Mouse (Mus musculus): Measurements from ENCODE around the gene Krtap3-3. TPM values are rescaled to one million over a fixed set of nuclear protein-coding genes. Genes with fewer than 3 reads are reported as not detected.

The Krtap3-3 gene
- polyA plus RNA-seq, 3 experiments from 2014 or later, result not detected

Other genes starting within 250 kb of the Krtap3-3 start
- not detected for gene Krt25, start 227.9 kb downstream of the Krtap3-3 start, polyA plus RNA-seq (2017; shearing (Covaris generic))
- gene Krt26, start 212.9 kb downstream of the Krtap3-3 start, polyA plus RNA-seq (2017; shearing (Covaris generic)), result not detected
- not detected for gene Krt27, start 199.8 kb downstream of the Krtap3-3 start, polyA plus RNA-seq (2017; shearing (Covaris generic))
- gene Krt28, start 176.0 kb downstream of the Krtap3-3 start, polyA plus RNA-seq (2017; shearing (Covaris generic)), result not detected
- gene Krt10, start 161.5 kb downstream of the Krtap3-3 start, polyA plus RNA-seq (2017; shearing (Covaris generic)), result 10 to 100 TPM in 1 of 3 experiments, 1 to 10 TPM in 2; 4.5 to 13.5 (median 7.3) TPM
- gene Krt12, start 128.6 kb downstream of the Krtap3-3 start, polyA plus RNA-seq (2017; shearing (Covaris generic)), result not detected
- gene Krt20, start 112.7 kb downstream of the Krtap3-3 start, polyA plus RNA-seq (2017; shearing (Covaris generic)), result not detected
- gene Krt23, start 57.7 kb downstream of the Krtap3-3 start, polyA plus RNA-seq (2017; shearing (Covaris generic)), result not detected
- not detected for gene Krt39, start 29.5 kb downstream of the Krtap3-3 start, polyA plus RNA-seq (2017; shearing (Covaris generic))
- not detected for gene Krt40, start 7.7 kb downstream of the Krtap3-3 start, polyA plus RNA-seq (2017; shearing (Covaris generic))
- not detected for gene Krtap3-2, start 6.0 kb upstream of the Krtap3-3 start, polyA plus RNA-seq (2017; shearing (Covaris generic))
- not detected for gene Gm11939, start 8.6 kb upstream of the Krtap3-3 start, polyA plus RNA-seq (2017; shearing (Covaris generic))
- not detected for gene Krtap3-1, start 15.8 kb upstream of the Krtap3-3 start, polyA plus RNA-seq (2017; shearing (Covaris generic))
- not detected for gene Krtap1-5, start 30.2 kb upstream of the Krtap3-3 start, polyA plus RNA-seq (2017; shearing (Covaris generic))
- gene Krtap1-4, start 32.8 kb upstream of the Krtap3-3 start, polyA plus RNA-seq (2017; shearing (Covaris generic)), result not detected
- gene Krtap1-3, start 40.5 kb upstream of the Krtap3-3 start, polyA plus RNA-seq (2017; shearing (Covaris generic)), result not detected
- gene Krtap9-3, start 47.2 kb upstream of the Krtap3-3 start, polyA plus RNA-seq (2017; shearing (Covaris generic)), result not detected
- not detected for gene Gm11938, start 52.4 kb upstream of the Krtap3-3 start, polyA plus RNA-seq (2017; shearing (Covaris generic))
- not detected for gene Gm11937, start 59.3 kb upstream of the Krtap3-3 start, polyA plus RNA-seq (2017; shearing (Covaris generic))
- gene Krtap2-4, start 64.0 kb upstream of the Krtap3-3 start, polyA plus RNA-seq (2017; shearing (Covaris generic)), result not detected
- not detected for gene Gm11562, start 69.6 kb upstream of the Krtap3-3 start, polyA plus RNA-seq (2017; shearing (Covaris generic))
- not detected for gene Krtap4-1, start 77.4 kb upstream of the Krtap3-3 start, polyA plus RNA-seq (2017; shearing (Covaris generic))
- gene Krtap4-2, start 84.2 kb upstream of the Krtap3-3 start, polyA plus RNA-seq (2017; shearing (Covaris generic)), result not detected
- not detected for gene Krtap4-7, start 93.2 kb upstream of the Krtap3-3 start, polyA plus RNA-seq (2017; shearing (Covaris generic))
- gene Gm11555, start 99.4 kb upstream of the Krtap3-3 start, polyA plus RNA-seq (2017; shearing (Covaris generic)), result not detected
- gene Gm11563, start 108.1 kb upstream of the Krtap3-3 start, polyA plus RNA-seq (2017; shearing (Covaris generic)), result not detected
- gene Krtap4-6, start 115.1 kb upstream of the Krtap3-3 start, polyA plus RNA-seq (2017; shearing (Covaris generic)), result not detected
- gene Gm14190, start 139.9 kb upstream of the Krtap3-3 start, polyA plus RNA-seq (2017; shearing (Covaris generic)), result not detected
- gene Gm14180, start 183.4 kb upstream of the Krtap3-3 start, polyA plus RNA-seq (2017; shearing (Covaris generic)), result not detected
- gene Gm11595, start 222.0 kb upstream of the Krtap3-3 start, polyA plus RNA-seq (2017; shearing (Covaris generic)), result not detected
- not detected for gene Krtap4-8, start 229.8 kb upstream of the Krtap3-3 start, polyA plus RNA-seq (2017; shearing (Covaris generic))
- gene Krtap4-9, start 234.3 kb upstream of the Krtap3-3 start, polyA plus RNA-seq (2017; shearing (Covaris generic)), result not detected
- not detected for gene Gm11596, start 242.6 kb upstream of the Krtap3-3 start, polyA plus RNA-seq (2017; shearing (Covaris generic))
- gene Gm11569, start 248.1 kb upstream of the Krtap3-3 start, polyA plus RNA-seq (2017; shearing (Covaris generic)), result not detected